Comparison of ENCODE assay signal across 8 mouse cellular contexts in the genomic region with DNA sequence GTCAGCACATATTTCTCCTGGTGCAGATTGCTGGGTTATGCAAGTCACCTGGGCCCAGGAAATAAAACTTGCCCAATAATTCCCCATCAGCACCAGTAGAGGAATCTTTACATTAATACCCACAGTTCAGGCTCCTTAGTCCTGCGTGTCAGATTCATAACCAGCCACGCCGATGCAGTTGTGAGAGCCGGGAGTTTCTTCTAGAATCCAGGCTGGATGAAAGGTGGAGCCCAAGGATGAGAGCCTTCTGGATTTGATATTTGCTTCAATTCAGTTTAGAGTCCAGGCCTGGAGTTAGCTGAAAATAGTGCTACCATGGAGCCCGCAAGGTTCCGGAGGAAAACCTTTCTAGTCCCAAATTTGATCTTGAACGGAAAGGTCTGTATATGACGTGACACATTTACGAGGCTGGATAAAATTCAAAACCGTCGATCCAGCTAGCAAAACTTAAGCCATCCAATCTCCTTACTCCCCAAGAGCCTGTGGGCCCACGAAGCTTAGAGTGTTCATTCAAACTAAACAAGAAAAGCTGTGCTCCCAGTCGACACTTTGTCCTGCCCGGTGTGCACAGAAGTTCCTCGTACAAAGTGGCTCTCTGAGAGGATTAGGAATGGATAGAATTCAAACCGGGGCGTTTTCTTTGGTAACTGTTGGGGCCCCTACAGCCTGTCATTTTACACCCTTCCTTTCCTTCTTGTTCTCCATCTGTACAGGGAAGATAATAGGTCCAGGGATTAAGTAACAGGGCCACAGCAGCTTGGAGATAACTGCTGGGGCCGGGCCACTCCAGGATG. TPM values are rescaled to one million over a fixed set of nuclear protein-coding genes. Genes with fewer than 3 reads are reported as not detected.
A peak's percentile ranks its signal among the peaks of the same experiment; 100 is the strongest.
DNase-seq lines count a peak whose midpoint lies in the region; ATAC-seq and TF ChIP-seq lines count a peak whose summit lies in the region.

No protein-coding gene starts in this region.

- peaks cover 16% of the 10 kb centered on the region; the same call in 1 of the 2 replicates for H3K4me1 ChIP-seq in kidney, adult 2 months (ENCODE audit: control insufficient read depth, insufficient read depth, low read length)
- H3K4me1 ChIP-seq in bone marrow macrophage, adult 2 months (ENCODE audit: control insufficient read depth, insufficient read depth, low read length) = peaks cover 7% of the 10 kb centered on the region
- H3K4me1 ChIP-seq in heart, embryonic 16.5 days (ENCODE audit: control insufficient read depth, insufficient read depth, low read length) = peaks cover 17% of the 10 kb centered on the region

- ATAC-seq in heart, embryonic 16.5 days (replicated peaks; ENCODE audit: extremely low read depth, insufficient read depth, low FRiP score) = no peak

- peak overlapping the region; percentile 94 for H3K4me3 ChIP-seq in kidney, adult 2 months (ENCODE audit: insufficient read depth, low read depth, low read length)
- peak overlapping the region; percentile 96 for H3K4me3 ChIP-seq in bone marrow macrophage, adult 2 months (ENCODE audit: insufficient read depth, low read length)
- peak overlapping the region; percentile 92 for H3K4me3 ChIP-seq in heart, embryonic 16.5 days (ENCODE audit: low read length)
- H3K4me3 ChIP-seq in macrophage (ENCODE audit: inconsistent target) = peak overlapping the region; percentile 34

- no peaks in the 10 kb centered on the region for H3K36me3 ChIP-seq in kidney, adult 2 months (ENCODE audit: control insufficient read depth, insufficient read depth, low read length)
- no peaks in the 10 kb centered on the region for H3K36me3 ChIP-seq in heart, embryonic 16.5 days (ENCODE audit: control insufficient read depth, insufficient read depth)
- H3K36me3 ChIP-seq in macrophage (ENCODE audit: inconsistent target) = no peaks in the 10 kb centered on the region

- peak; percentile 19 for DNase-seq in kidney, adult 2 months
- DNase-seq in kidney, adult 9 months = no peak
- DNase-seq in frontal cortex, postnatal 25 days (ENCODE audit: low spot score in 2 of 2) = no peak
- no peak for DNase-seq in thymus, postnatal 4 days
- DNase-seq in gastrocnemius, postnatal 36 days = no peak

- peak overlapping the region; percentile 73 for H3K27ac ChIP-seq in kidney, adult 2 months (ENCODE audit: insufficient read depth, low read depth, low read length)
- no peak overlapping the region for H3K27ac ChIP-seq in bone marrow macrophage, adult 2 months (ENCODE audit: insufficient read depth, low read depth, low read length)
- H3K27ac ChIP-seq in heart, embryonic 16.5 days (ENCODE audit: low read length) = peak overlapping the region; percentile 62; the same call in 1 of the 2 replicates
- H3K27ac ChIP-seq in macrophage = no peak overlapping the region

- no peaks in the 10 kb centered on the region; the same call in 1 of the 2 replicates for H3K79me2 ChIP-seq in macrophage (ENCODE audit: inconsistent target)

- H3K9ac ChIP-seq in heart, embryonic 16.5 days (ENCODE audit: low read length) = peak overlapping the region; percentile 94

- 17% methylated on average over 18 of the region's 18 CpGs for WGBS in kidney, adult 2 months
- WGBS in heart, embryonic 16.5 days = 25% methylated on average over 18 of the region's 18 CpGs
- WGBS in macrophage (ENCODE audit: missing documents) = 58% methylated on average over 18 of the region's 18 CpGs

- intact Hi-C loops in gastrocnemius, postnatal 36 days (cut with DNase I) = no loop called here

- H3K27me3 ChIP-seq in kidney, adult 2 months (replicated peaks; ENCODE audit: control insufficient read depth, insufficient read depth, low read length) = no peaks in the 10 kb centered on the region
- H3K27me3 ChIP-seq in heart, embryonic 16.5 days (ENCODE audit: control insufficient read depth, insufficient read depth, low read length) = no peaks in the 10 kb centered on the region

- TF ChIP-seq CTCF in kidney, adult 2 months (conservative IDR thresholded peaks at IDR 0.05; ENCODE audit: insufficient read depth, insufficient read length, low read depth, low read length) = no peak
- no peak for TF ChIP-seq CTCF in bone marrow macrophage, adult 2 months (IDR thresholded peaks at IDR 0.05; ENCODE audit: low read depth, low read length)

- 0 out of 2 replicates have a peak, but pooled peaks cover 5% of the 10 kb centered on the region for H3K9me3 ChIP-seq in heart, embryonic 16.5 days (replicated peaks; ENCODE audit: control insufficient read depth, low read length)

- peak overlapping the region; percentile 95 for H3K4me2 ChIP-seq in heart, embryonic 16.5 days (ENCODE audit: low read depth, low read length)

- TF ChIP-seq POLR2A in kidney, adult 2 months (IDR thresholded peaks at IDR 0.05; ENCODE audit: low read depth, low read length) = no peak
- TF ChIP-seq POLR2A in bone marrow macrophage, adult 2 months (IDR thresholded peaks at IDR 0.05; ENCODE audit: borderline replicate concordance, low read depth, low read length) = no peak

RNA-seq across cellular contexts. Expression of a gene that starts 1.0 kb away (rescaled TPM):
- 7.3 and 8.0 TPM in 2 replicates for polyA plus RNA-seq in kidney, adult 2 months (2012; rRNA removed)
- 6.1 and 6.9 TPM in 2 replicates for polyA plus RNA-seq in bone marrow macrophage, adult 2 months (2012; ENCODE audit: insufficient read depth, insufficient read length, missing spikeins)
- polyA plus RNA-seq in heart, embryonic 16.5 days (2015; fragmentation: Nextera tagmentation; extraction: Ambion mirVana) = 16.2 and 16.8 TPM in 2 replicates
- 10 to 100 TPM in 2 of 26 experiments, 1 to 10 TPM in 24; 2.3 to 12.2 (median 5.2) TPM for total RNA-seq in macrophage (2018; cell fraction: chromatin; rRNA removed)
- total RNA-seq in macrophage (2018; cell fraction: cytosol; rRNA removed) = 1 to 10 TPM; 3.0 to 5.5 (median 4.4) TPM
- 1 to 10 TPM; 1.5 to 7.8 (median 3.9) TPM for total RNA-seq in macrophage (2018; cell fraction: nucleus; rRNA removed)
- polyA plus RNA-seq in macrophage (2018) = 2.0 to 6.3 TPM (median 4.8 TPM) in 3 replicates
- 10 to 100 TPM; 25.9 to 33.6 TPM for total RNA-seq in gastrocnemius, postnatal 36 days (2021)

RNA-seq across cellular contexts. Expression of a gene that starts 44.2 kb away (rescaled TPM):
- 10.5 and 10.7 TPM in 2 replicates for polyA plus RNA-seq in kidney, adult 2 months (2012; rRNA removed)
- polyA plus RNA-seq in bone marrow macrophage, adult 2 months (2012; ENCODE audit: insufficient read depth, insufficient read length, missing spikeins) = 27.2 and 31.6 TPM in 2 replicates
- polyA plus RNA-seq in heart, embryonic 16.5 days (2015; fragmentation: Nextera tagmentation; extraction: Ambion mirVana) = 7.8 and 8.7 TPM in 2 replicates
- total RNA-seq in macrophage (2018; cell fraction: chromatin; rRNA removed) = 10 to 100 TPM in 20 of 26 experiments, 1 to 10 TPM in 6; 5.6 to 37.9 (median 15.0) TPM
- 10 to 100 TPM; 10.8 to 18.0 (median 13.8) TPM for total RNA-seq in macrophage (2018; cell fraction: cytosol; rRNA removed)
- 10 to 100 TPM in 25 of 26 experiments, 1 to 10 TPM in 1; 6.9 to 49.4 (median 22.2) TPM for total RNA-seq in macrophage (2018; cell fraction: nucleus; rRNA removed)
- polyA plus RNA-seq in macrophage (2018) = 10.8 to 21.2 TPM (median 16.7 TPM) in 3 replicates
- total RNA-seq in gastrocnemius, postnatal 36 days (2021) = 1 to 10 TPM; 4.0 to 5.7 TPM

Comparison
In these comparisons a context has a peak if more than half of its experiments do, and no peak if none do; other contexts are left out.
1. H3K27ac ChIP-seq: peak in kidney, adult 2 months (single experiment) and heart, embryonic 16.5 days (single experiment); none in bone marrow macrophage, adult 2 months (single experiment) and macrophage (single experiment).
2. H3K4me3 ChIP-seq: peak in every context shown above with its lines; median percentile 96 in bone marrow macrophage, adult 2 months; 94 in kidney, adult 2 months; 92 in heart, embryonic 16.5 days; 34 in macrophage.